Mouse (Mus musculus) megakaryocyte, embryonic 14.5 days (primary cell): Measurements from ENCODE around the gene Amt. TPM values are rescaled to one million over a fixed set of nuclear protein-coding genes. Genes with fewer than 3 reads are reported as not detected.
A peak's percentile ranks its signal among the peaks of the same experiment; 100 is the strongest.

ENCODE experiments used
- H3K27me3 ChIP-seq: replicated peaks from 2 replicates; pipeline ENCODE3; 2012; ENCODE audit warnings: inconsistent platforms
- H3K36me3 ChIP-seq: replicated peaks from 2 replicates; pipeline ENCODE3; 2012; ENCODE audit warnings: low read length, inconsistent platforms, mixed read lengths
- H3K4me1 ChIP-seq: 2 replicates; pipeline ENCODE4 v1.6.1; 2012; ENCODE audit warnings: inconsistent platforms
- H3K4me3 ChIP-seq: replicated peaks from 2 replicates; pipeline ENCODE3; 2012; ENCODE audit warnings: moderate library complexity, mild to moderate bottlenecking, inconsistent platforms
- H3K9me3 ChIP-seq: 2 replicates; pipeline ENCODE4 v1.6.1; 2012; ENCODE audit warnings: inconsistent platforms
- FLI1 ChIP-seq: IDR thresholded peaks from 2 replicates; pipeline ENCODE4 v1.6.1; 2012; ENCODE audit warnings: low read length, inconsistent platforms, mixed read lengths
- GATA1 ChIP-seq: IDR thresholded peaks from 3 replicates; pipeline ENCODE4 v1.6.1; 2012; ENCODE audit warnings: mixed read lengths, low read length, inconsistent platforms, borderline replicate concordance
- polyA plus RNA-seq: library from polyadenylated mRNA; stranded (reverse); fragments of >175 nt; gene quantifications from 2 replicates; pipeline ENCODE4 v1.2.3, GENCODE M21; 2012; ENCODE audit warnings: low replicate concordance; ENCODE audit not compliant: insufficient read depth

The Amt gene
- polyA plus RNA-seq, 1 experiment, result 1.9 TPM

DNA sequence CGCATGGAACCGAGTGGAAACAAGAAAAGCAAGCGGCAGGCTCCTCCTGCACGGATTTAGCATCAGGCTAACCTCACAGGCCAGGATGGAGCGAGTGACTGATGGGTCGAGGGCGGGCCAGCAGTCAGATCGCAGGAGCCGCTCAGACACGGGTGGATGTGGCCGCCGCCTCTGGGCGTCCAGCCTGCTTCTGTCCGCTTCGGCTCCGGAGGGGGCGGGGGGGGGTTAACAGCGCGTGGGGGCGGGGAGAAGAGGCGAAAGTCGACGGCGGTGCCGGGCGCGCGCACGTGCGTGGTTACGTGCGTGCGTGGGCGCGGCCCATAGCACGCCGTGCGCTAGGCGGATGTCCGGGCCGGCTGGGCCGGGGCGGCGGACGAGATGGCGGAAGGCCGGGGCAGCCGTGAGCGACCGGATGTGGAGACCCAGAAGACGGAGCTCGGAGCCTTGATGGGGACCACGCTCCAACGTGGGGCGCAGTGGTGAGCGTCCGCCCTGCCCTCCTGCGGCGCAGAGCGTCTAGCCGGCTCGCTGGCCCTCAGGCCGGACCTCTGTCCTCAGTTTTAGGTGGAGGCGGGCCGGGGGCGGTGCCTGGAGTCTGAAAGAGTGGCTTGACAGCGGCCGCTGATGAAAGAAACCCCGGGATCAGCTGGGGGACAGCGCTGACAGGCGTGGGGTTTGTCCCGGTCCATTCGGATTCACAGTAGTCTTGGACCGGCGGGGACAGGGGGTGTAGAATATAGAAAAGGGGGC, 51.1 kb downstream of the Amt start, which contains the start of gene Usp4:
Gene Usp4, plus strand, starts transcription at position 314 of the 750 bp plus-strand sequence.
- Histone ChIP-seq H3K4me1 (peaks cover 63% of the 10 kb centered on the region), H3K36me3 (peaks cover 33% of the 10 kb centered on the region), H3K9me3 (no peaks in the 10 kb centered on the region), H3K4me3 (peak within 1 kb of the TSS; percentile 100), H3K27me3 (no peaks in the 10 kb centered on the region)
- TF ChIP-seq GATA1 (no peak), FLI1 (peak; percentile 19; the same call in 1 of the 2 replicates)

- no peak for TF ChIP-seq FLI1
- no peak for TF ChIP-seq GATA1
- peak overlapping the region; percentile 100 for H3K4me3 ChIP-seq
- H3K36me3 ChIP-seq, result peaks cover 38% of the 10 kb centered on the region
- no peaks in the 10 kb centered on the region for H3K27me3 ChIP-seq
- peaks cover 58% of the 10 kb centered on the region for H3K4me1 ChIP-seq
- no peaks in the 10 kb centered on the region for H3K9me3 ChIP-seq
Measured at GRCm38 (mm10) chr9:108348290-108348680, 51.6 kb downstream of the Amt start.

GRCm38 (mm10) chr9:108349727-108350126, 53.1 kb downstream of the Amt start:
- Histone ChIP-seq H3K9me3 (no peaks in the 10 kb centered on the region), H3K27me3 (no peaks in the 10 kb centered on the region), H3K4me1 (peaks cover 45% of the 10 kb centered on the region), H3K36me3 (peaks cover 53% of the 10 kb centered on the region), H3K4me3 (peak overlapping the region; percentile 10)
- TF ChIP-seq GATA1 (no peak), FLI1 (no peak)

Other genes starting within 250 kb of the Amt start
- 2.6 and 30.7 TPM in 2 replicates for gene Gmppb, start 247.6 kb upstream of the Amt start, polyA plus RNA-seq
- 0.65 and 1.0 TPM in 2 replicates for gene Amigo3, start 243.7 kb upstream of the Amt start, polyA plus RNA-seq
- gene Mst1, start 216.4 kb upstream of the Amt start, polyA plus RNA-seq, result 0.17 TPM in 1 of 2 replicates, not detected in the other
- gene Rnf123, start 213.5 kb upstream of the Amt start, polyA plus RNA-seq, result 51.9 and 73.7 TPM in 2 replicates
- 13.0 and 26.5 TPM in 2 replicates for gene Apeh, start 202.2 kb upstream of the Amt start, polyA plus RNA-seq
- 0.26 and 0.83 TPM in 2 replicates for gene Bsn, start 106.5 kb upstream of the Amt start, polyA plus RNA-seq
- gene Dag1, start 32.9 kb upstream of the Amt start, polyA plus RNA-seq, result 10.0 and 15.2 TPM in 2 replicates
- not detected in 2 replicates for gene Nicn1, start 6.4 kb upstream of the Amt start, polyA plus RNA-seq
- 83.3 and 92.2 TPM in 2 replicates for gene Rhoa, start 9.3 kb downstream of the Amt start, polyA plus RNA-seq
- gene Tcta, start 9.3 kb downstream of the Amt start, polyA plus RNA-seq, result 5.1 and 6.8 TPM in 2 replicates
- gene Gpx1, start 42.0 kb downstream of the Amt start, polyA plus RNA-seq, result 49.9 and 236 TPM in 2 replicates
- gene Usp4, start 51.0 kb downstream of the Amt start, polyA plus RNA-seq, result 63.2 and 114 TPM in 2 replicates
- 0.30 TPM in 1 of 2 replicates, not detected in the other for gene 1700102P08Rik, start 96.0 kb downstream of the Amt start, polyA plus RNA-seq
- gene Ccdc36, start 131.6 kb downstream of the Amt start, polyA plus RNA-seq, result not detected in 2 replicates
- gene BC048562, start 139.6 kb downstream of the Amt start, polyA plus RNA-seq, result not detected in 2 replicates
- gene Ccdc71, start 163.7 kb downstream of the Amt start, polyA plus RNA-seq, result 16.0 and 16.9 TPM in 2 replicates
- gene Klhdc8b, start 164.7 kb downstream of the Amt start, polyA plus RNA-seq, result 3.8 and 6.5 TPM in 2 replicates
- 0.04 TPM in 1 of 2 replicates, not detected in the other for gene Lamb2, start 182.9 kb downstream of the Amt start, polyA plus RNA-seq
- 61.5 and 104 TPM in 2 replicates for gene Usp19, start 193.7 kb downstream of the Amt start, polyA plus RNA-seq
- 6.5 and 33.3 TPM in 2 replicates for gene Qars, start 210.9 kb downstream of the Amt start, polyA plus RNA-seq
- 22.0 and 38.5 TPM in 2 replicates for gene Qrich1, start 220.0 kb downstream of the Amt start, polyA plus RNA-seq